Mouse (Mus musculus) lung, embryonic 16.5 days (tissue): ENCODE results near the gene Fstl1. TPM values are rescaled to one million over a fixed set of nuclear protein-coding genes. Genes with fewer than 3 reads are reported as not detected.

Source experiments
- ATAC-seq: fragments of 200-750 bp; cut with Nextera tagmentation; 2 replicates; pipeline ENCODE4 v1.8.0; 2017; ENCODE audit warnings: low read depth, mild to moderate bottlenecking, moderate library complexity
- H3K27ac ChIP-seq: fragments of 300-500 bp; sonication (generic); 2 replicates; pipeline ENCODE4 v1.5.1; 2014; ENCODE audit warnings: mild to moderate bottlenecking, control low read depth, low read length
- H3K27me3 ChIP-seq: fragments of 300-500 bp; sonication (generic); 2 replicates; pipeline ENCODE4 v1.6.1; 2014; ENCODE audit warnings: low read depth, low read length, mixed read lengths; ENCODE audit not compliant: control insufficient read depth, insufficient read depth
- H3K36me3 ChIP-seq: fragments of 300-500 bp; sonication (generic); 2 replicates; pipeline ENCODE4 v1.6.1; 2014; ENCODE audit warnings: low read length; ENCODE audit not compliant: control insufficient read depth, insufficient read depth
- H3K4me1 ChIP-seq: fragments of 300-500 bp; sonication (generic); replicated peaks from 2 replicates; pipeline ENCODE4 v1.6.1; 2014; ENCODE audit warnings: low read length, mixed read lengths; ENCODE audit not compliant: control insufficient read depth, insufficient read depth
- H3K4me2 ChIP-seq: fragments of 300-500 bp; sonication (generic); 2 replicates; pipeline ENCODE4 v1.6.1; 2014; ENCODE audit warnings: low read depth, low read length, control low read depth
- H3K4me3 ChIP-seq: fragments of 300-500 bp; sonication (generic); 2 replicates; pipeline ENCODE4 v1.5.1; 2014; ENCODE audit warnings: mild to moderate bottlenecking, low read length, control low read depth
- H3K9ac ChIP-seq: fragments of 300-500 bp; sonication (generic); 2 replicates; pipeline ENCODE4 v1.6.1; 2014; ENCODE audit warnings: low read length, control low read depth
- H3K9me3 ChIP-seq: fragments of 300-500 bp; sonication (generic); 2 replicates; pipeline ENCODE4 v1.6.1; 2016; ENCODE audit warnings: low read length; ENCODE audit not compliant: control insufficient read depth
- WGBS: fragments of 180-500 bp; shearing (Covaris S2); extraction: QIAGEN DNeasy Blood & Tissue Kit; methylation state at CpG from one replicate; pipeline ENCODE4 v1.1.7; 2014; 5-methylcytosine and 5-hydroxymethylcytosine counted together
- polyA plus RNA-seq: library from polyadenylated mRNA; unstranded; fragments of >200 nt; fragmentation: Nextera tagmentation; extraction: Ambion mirVana; gene quantifications from 2 replicates; pipeline ENCODE4 v1.2.1, GENCODE M21; 2015

Gene Fstl1
- polyA plus RNA-seq, 1 experiment from 2014 or later: 617 TPM

DNA sequence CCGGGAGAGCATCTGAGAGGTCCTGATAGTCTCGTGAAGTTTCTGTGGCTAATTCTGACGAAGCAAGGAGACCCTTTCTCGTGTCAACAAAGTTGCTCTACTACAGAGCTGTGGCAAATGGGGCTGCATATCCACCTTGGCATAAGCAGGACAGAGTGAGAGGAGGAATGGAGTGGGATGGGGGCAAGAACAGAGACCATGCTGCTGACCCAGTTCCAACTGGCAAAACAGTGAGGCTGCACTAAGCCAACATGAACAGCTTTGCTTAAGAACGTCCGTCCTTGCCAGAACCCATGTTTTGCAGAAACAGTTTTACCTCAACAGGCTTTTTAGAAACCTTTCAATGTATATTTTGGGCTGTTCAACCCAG, 32.9 kb downstream of the Fstl1 start:
- peaks cover 5% of the 10 kb centered on the region for H3K9me3 ChIP-seq
- WGBS: 61% methylated on average over 6 of the region's 6 CpGs
- H3K4me1 ChIP-seq: peaks cover 38% of the 10 kb centered on the region
- no peak overlapping the region for H3K4me3 ChIP-seq
- ATAC-seq: no peak
- H3K4me2 ChIP-seq: peak overlapping the region; percentile 35
- no peaks in the 10 kb centered on the region for H3K27me3 ChIP-seq
- peaks cover 11% of the 10 kb centered on the region for H3K36me3 ChIP-seq
- H3K9ac ChIP-seq: peak overlapping the region; percentile 31; the same call in 1 of the 2 replicates
- H3K27ac ChIP-seq: peak overlapping the region; percentile 89

DNA sequence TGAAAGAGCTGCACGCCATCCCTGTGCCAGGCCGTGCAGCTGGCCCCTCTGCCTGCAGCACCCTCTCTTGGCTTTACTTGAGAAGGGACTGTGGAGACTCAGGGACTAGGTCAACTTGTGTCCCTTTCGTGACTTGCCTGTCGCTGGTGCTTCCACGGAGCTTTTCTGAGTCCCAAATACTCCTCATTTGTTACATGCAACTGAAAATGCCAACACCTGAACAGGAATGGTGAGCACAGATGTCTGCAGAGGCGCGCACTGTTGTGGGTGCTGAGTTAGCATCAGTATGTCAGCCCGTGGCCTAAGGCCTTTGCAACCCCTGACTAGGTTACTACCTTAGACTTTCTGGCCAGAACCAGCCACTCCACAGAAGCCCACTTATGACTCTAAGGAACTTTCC, 35.2 kb downstream of the Fstl1 start:
- Histone ChIP-seq H3K27ac (peak overlapping the region; percentile 26; the same call in 1 of the 2 replicates), H3K9ac (no peak overlapping the region), H3K36me3 (peaks cover 14% of the 10 kb centered on the region), H3K27me3 (no peaks in the 10 kb centered on the region), H3K4me2 (no peak overlapping the region), H3K4me1 (peaks cover 43% of the 10 kb centered on the region), H3K9me3 (no peaks in the 10 kb centered on the region), H3K4me3 (no peak overlapping the region)
- no peak for ATAC-seq
- WGBS: 68% methylated on average over 8 of the region's 8 CpGs

DNA sequence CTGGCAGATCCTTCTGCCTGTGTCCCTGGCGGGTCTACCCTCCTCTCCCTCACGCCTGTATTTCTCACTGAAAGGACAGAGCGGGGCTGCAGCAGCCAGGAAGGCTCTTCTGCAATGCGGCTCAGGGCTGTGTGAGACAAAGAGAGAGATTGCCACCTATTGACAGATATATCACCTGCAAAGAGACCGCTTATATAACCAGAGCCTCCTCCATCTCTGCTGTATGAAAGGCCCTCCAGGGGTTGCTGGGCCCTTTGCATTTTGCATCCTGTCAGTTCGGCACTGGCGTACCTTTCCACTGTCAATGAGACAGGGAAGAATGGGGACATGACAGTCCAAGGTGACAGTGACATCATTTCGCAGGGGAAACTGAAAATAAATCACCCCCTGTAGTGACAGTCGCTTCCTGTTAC, 35.8 kb downstream of the Fstl1 start:
- Histone ChIP-seq H3K4me2 (no peak overlapping the region), H3K36me3 (peaks cover 14% of the 10 kb centered on the region), H3K4me3 (no peak overlapping the region), H3K27ac (peak overlapping the region; percentile 50; the same call in 1 of the 2 replicates), H3K9me3 (no peaks in the 10 kb centered on the region), H3K9ac (no peak overlapping the region), H3K4me1 (peaks cover 43% of the 10 kb centered on the region), H3K27me3 (no peaks in the 10 kb centered on the region)
- 0 out of 2 replicates have a peak, but pooled peaks have one; percentile 5 for ATAC-seq
- WGBS: 33% methylated on average over 9 of the region's 9 CpGs

DNA sequence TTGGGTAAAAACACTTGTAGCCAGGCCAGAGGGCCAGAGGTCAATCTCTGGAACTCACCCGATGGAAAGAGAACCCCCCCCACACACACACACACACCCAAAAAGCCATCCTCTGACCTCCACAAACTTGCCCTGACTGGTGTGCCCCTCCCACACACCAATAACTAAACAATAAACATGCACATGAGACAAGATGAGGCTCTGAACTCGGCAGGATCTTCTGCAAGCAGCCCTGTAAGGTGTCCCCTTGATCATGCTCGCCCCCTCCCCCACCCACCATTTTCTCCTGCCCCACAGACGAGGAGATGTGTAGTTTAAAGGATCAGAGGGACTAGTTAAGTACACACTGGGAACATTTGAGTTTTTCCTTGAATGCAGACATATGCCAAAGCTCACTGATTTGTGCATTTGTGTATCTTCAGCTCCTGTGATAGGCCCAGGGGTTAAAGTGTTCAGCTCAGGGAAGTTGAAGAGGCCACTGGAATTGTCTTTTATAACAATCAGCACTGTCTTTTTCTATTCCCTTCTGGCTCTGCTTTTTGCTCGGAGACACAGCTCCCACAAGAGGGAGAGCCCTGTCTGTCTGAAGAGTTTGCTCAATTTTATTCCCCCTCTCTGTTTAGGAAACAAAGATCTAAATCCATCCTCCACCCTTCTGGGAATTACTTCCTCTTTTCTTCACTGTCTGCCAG, 37.2 kb downstream of the Fstl1 start:
- no peaks in the 10 kb centered on the region for H3K27me3 ChIP-seq
- no peaks in the 10 kb centered on the region for H3K9me3 ChIP-seq
- H3K27ac ChIP-seq: peak overlapping the region; percentile 89
- H3K36me3 ChIP-seq: peaks cover 19% of the 10 kb centered on the region
- 20% methylated on average over 5 of the region's 5 CpGs for WGBS
- peak overlapping the region; percentile 3; the same call in 1 of the 2 replicates for H3K4me2 ChIP-seq
- peak overlapping the region; percentile 38 for H3K9ac ChIP-seq
- peaks cover 37% of the 10 kb centered on the region for H3K4me1 ChIP-seq
- H3K4me3 ChIP-seq: no peak overlapping the region
- ATAC-seq: no peak

DNA sequence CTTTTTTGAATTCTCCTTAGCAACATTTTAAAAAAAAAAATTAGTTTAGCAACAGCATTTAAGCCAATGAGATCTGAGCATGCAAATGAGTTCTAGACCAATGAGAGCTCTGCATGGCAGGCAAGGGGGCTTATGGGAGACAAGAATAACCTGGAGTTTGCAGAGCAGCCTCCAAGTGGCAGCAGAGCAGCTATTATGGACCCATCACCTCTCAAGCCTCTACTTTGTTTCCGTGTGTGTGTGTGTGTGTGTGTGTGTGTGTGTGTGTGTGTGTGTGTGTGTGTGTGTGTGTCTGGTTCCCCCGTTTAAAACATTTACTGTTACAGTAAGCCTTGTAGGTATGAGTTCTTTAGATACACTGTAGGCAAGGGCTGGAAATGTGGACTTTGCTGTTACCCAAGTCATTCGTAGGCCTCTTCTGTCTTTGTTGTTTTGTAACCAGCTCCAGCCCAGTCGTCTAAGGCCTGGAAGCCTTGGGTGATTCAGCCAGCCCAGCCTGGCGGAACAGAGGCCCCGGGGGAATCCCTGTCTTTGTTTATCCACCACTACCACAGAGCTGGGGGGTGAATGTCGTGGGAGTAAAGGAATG, 37.8 kb downstream of the Fstl1 start:
- Histone ChIP-seq H3K9ac (no peak overlapping the region), H3K4me3 (no peak overlapping the region), H3K27me3 (no peaks in the 10 kb centered on the region), H3K4me2 (peak overlapping the region; percentile 3; the same call in 1 of the 2 replicates), H3K4me1 (peaks cover 31% of the 10 kb centered on the region), H3K9me3 (no peaks in the 10 kb centered on the region), H3K27ac (peak overlapping the region; percentile 88), H3K36me3 (peaks cover 19% of the 10 kb centered on the region)
- WGBS: 19% methylated on average over 6 of the region's 7 CpGs
- peak; percentile 95 for ATAC-seq

DNA sequence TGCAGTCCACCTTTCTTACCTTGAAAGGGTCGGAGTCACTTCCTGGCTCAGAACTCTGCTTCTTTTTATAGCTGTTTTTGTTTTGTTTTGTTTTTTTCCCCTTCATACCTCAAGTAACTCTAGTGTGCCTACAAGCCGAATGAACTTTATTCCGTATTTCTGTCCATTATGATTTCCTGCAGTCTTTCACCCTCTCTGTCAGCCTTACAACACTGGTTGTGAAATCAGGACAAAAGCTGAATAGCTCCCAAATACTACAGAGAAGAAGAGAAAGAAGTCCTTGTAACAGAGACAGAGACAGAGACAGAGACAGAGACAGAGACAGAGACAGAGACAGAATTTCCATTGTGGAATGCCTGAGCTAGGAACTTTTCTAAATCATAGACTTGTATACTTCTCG, 41.3 kb downstream of the Fstl1 start:
- Histone ChIP-seq H3K9me3 (no peaks in the 10 kb centered on the region), H3K4me3 (no peak overlapping the region), H3K4me1 (peaks cover 17% of the 10 kb centered on the region), H3K27me3 (no peaks in the 10 kb centered on the region), H3K27ac (no peak overlapping the region), H3K36me3 (peaks cover 47% of the 10 kb centered on the region), H3K9ac (no peak overlapping the region), H3K4me2 (no peak overlapping the region)
- 92% methylated on average over 4 of the region's 4 CpGs for WGBS
- ATAC-seq: no peak

DNA sequence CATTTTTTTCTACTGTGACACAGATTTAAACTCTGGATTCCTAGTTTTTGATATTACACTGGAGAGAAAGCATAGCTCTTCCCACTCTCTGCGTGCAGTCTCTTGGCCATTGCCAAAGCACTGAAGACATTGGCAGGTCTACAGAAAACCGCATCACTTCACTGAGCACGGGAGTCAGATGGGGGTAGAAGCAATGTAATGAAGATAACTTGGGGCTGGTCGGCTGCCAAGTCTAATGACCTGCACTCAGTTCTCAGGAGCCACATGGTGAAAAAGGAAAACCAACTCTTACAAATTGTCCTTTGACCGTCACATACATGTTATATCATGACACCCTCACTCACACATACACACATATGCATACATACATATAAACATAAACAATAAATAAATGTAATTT, 47.3 kb downstream of the Fstl1 start:
- no peak overlapping the region for H3K27ac ChIP-seq
- H3K4me2 ChIP-seq: no peak overlapping the region
- 71% methylated on average over 5 of the region's 5 CpGs for WGBS
- H3K9ac ChIP-seq: no peak overlapping the region
- H3K4me1 ChIP-seq: no peaks in the 10 kb centered on the region
- no peak overlapping the region for H3K4me3 ChIP-seq
- H3K9me3 ChIP-seq: no peaks in the 10 kb centered on the region
- no peaks in the 10 kb centered on the region for H3K27me3 ChIP-seq
- ATAC-seq: no peak
- peaks cover 83% of the 10 kb centered on the region for H3K36me3 ChIP-seq

DNA sequence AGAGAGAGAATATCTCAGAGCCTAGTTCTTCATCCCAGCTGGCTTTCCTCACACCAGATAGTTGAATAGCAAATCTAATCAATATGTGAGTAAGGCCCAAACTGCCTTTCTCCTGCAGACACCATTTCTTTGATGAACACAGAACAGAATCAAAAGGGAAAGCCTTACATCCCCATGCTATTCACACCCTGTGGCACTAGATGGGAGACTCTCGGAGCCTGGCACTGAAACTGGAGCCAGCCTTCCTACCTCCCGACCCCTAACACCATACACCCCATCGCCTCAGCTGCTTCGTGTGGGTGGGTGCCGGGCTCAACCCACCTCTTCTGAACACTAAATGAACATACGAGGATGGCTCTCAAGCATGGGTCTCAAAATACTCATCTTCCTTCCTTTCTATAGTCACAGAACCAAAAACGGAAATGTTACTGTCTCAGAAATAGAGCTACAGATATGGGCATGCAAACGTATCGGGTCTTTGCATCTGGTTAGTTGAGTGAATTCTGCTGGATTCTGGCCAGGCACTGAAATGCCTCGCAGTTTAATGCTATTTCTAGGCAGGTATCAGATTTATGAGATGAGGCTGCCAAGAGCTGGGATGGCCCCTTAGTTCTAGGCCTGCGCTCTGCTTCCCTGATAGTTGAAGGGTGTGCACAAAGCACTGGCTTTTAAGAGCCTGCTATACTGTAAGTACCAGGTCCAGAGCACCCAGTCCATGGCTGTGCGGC, 48.3 kb downstream of the Fstl1 start:
- no peak overlapping the region for H3K4me3 ChIP-seq
- no peak for ATAC-seq
- peaks cover 90% of the 10 kb centered on the region for H3K36me3 ChIP-seq
- H3K4me1 ChIP-seq: no peaks in the 10 kb centered on the region
- no peak overlapping the region for H3K27ac ChIP-seq
- H3K9ac ChIP-seq: no peak overlapping the region
- 86% methylated on average over 12 of the region's 12 CpGs for WGBS
- H3K9me3 ChIP-seq: no peaks in the 10 kb centered on the region
- H3K27me3 ChIP-seq: no peaks in the 10 kb centered on the region
- no peak overlapping the region for H3K4me2 ChIP-seq

DNA sequence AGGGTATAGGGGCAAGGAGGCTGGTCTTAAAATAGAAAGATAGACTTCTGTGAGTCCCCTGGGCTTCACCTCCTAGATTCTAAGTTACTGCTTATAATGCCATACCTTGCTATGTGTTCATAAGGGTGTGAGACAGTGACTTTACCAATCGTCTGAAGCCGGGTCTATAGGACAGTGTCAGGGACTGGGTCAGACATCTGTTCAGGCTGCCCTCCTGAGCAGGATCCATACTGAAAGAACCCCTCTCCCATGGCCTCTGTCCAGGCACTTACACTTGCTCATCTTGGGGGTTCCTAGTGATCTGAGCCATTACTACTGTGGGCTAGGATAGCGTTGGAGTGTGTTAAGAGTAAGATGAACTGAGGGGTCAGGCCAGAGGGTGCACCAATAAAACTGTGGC, 49.6 kb downstream of the Fstl1 start:
- WGBS: 86% methylated on average over 3 of the region's 3 CpGs
- H3K27me3 ChIP-seq: no peaks in the 10 kb centered on the region
- no peak for ATAC-seq

More for the DNA sequence above, 49.6 kb downstream of the Fstl1 start:
- H3K9ac ChIP-seq: no peak overlapping the region
- H3K4me2 ChIP-seq: no peak overlapping the region
- H3K9me3 ChIP-seq: no peaks in the 10 kb centered on the region
- no peak overlapping the region for H3K27ac ChIP-seq
- H3K4me3 ChIP-seq: no peak overlapping the region
- H3K4me1 ChIP-seq: no peaks in the 10 kb centered on the region
- H3K36me3 ChIP-seq: peaks cover 89% of the 10 kb centered on the region
